Mouse (Mus musculus) limb, embryonic 10.5 days (tissue): ENCODE data around the gene Tpd52l2. TPM values are rescaled to one million over a fixed set of nuclear protein-coding genes. Genes with fewer than 3 reads are reported as not detected.
A peak's percentile ranks its signal among the peaks of the same experiment; 100 is the strongest.

ENCODE experiments used
- DNase-seq: peaks from one replicate; pipeline ENCODE4 v3.0.0-alpha.2; 2017; ENCODE audit warnings: low spot score
- H3K27ac ChIP-seq: fragments of 300-500 bp; sonication (generic); 2 replicates; pipeline ENCODE4 v1.5.1; 2016; ENCODE audit warnings: mild to moderate bottlenecking
- H3K27me3 ChIP-seq: fragments of 300-500 bp; sonication (generic); 2 replicates; pipeline ENCODE4 v1.6.1; 2016; ENCODE audit warnings: low read depth, mild to moderate bottlenecking; ENCODE audit not compliant: poor library complexity, severe bottlenecking
- H3K36me3 ChIP-seq: fragments of 300-500 bp; sonication (generic); 2 replicates; pipeline ENCODE4 v1.6.1; 2016; ENCODE audit warnings: mild to moderate bottlenecking, moderate library complexity
- H3K4me1 ChIP-seq: fragments of 300-500 bp; sonication (generic); 2 replicates; pipeline ENCODE4 v1.6.1; 2016
- H3K4me3 ChIP-seq: fragments of 300-500 bp; sonication (generic); 2 replicates; pipeline ENCODE4 v1.5.1; 2016; ENCODE audit warnings: mild to moderate bottlenecking, moderate library complexity
- H3K9me3 ChIP-seq: fragments of 300-500 bp; sonication (generic); replicated peaks from 2 replicates; pipeline ENCODE4 v1.6.1; 2016; ENCODE audit warnings: mild to moderate bottlenecking
- WGBS: fragments of 180-500 bp; shearing (Covaris S2); methylation state at CpG from one replicate; pipeline ENCODE4 v1.1.7; 2016; 5-methylcytosine and 5-hydroxymethylcytosine counted together
- polyA plus RNA-seq: library from polyadenylated mRNA; unstranded; fragments of >200 nt; fragmentation: Nextera tagmentation; extraction: Ambion mirVana; gene quantifications from 2 replicates; pipeline ENCODE4 v1.2.1, GENCODE M21; 2016

The Tpd52l2 gene
- polyA plus RNA-seq, 1 experiment from 2014 or later: 176 TPM

DNA sequence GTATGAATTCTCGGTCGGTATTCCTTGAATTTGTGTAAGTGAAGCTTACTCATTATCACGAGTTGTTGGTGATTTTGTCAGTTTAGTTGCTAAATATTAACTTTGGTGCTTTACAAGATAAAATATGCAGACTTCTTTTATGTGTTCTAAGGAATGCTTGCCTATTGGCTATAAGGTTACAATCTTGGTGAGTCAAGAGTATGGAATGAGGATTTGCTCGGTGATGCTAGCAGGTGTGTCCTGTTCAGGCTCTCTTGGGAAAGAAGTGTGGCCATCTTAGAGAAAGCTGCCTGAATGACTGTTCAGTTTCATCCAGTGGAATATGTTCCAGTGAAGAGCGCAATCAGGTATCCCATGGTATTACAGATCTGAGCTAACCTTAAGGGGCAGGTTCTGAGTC lies 28.6 kb downstream of the Tpd52l2 start:
- 92% methylated on average over 5 of the region's 5 CpGs for WGBS
- H3K4me1 ChIP-seq: peaks cover 9% of the 10 kb centered on the region
- H3K36me3 ChIP-seq: peaks cover 60% of the 10 kb centered on the region

DNA sequence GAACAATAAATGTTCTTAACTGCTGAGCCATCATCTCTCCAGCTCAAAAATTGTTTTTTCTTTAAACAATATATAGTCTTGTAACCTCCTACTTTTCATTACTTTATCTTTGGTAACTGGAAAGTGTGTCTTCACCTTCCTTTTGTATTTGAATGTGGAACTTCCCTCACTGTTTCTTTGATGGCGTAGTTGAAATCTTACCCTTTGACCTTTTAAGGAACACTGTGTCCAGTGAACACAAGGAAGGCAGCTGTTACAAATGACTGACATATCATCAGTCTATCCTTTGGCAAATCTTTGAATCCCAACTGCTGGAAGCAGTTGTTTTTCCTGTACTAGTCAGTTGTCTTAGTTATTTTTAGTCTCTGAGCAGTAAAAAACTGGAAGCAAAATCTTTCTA lies 32.1 kb downstream of the Tpd52l2 start:
- Histone ChIP-seq H3K4me1 (no peaks in the 10 kb centered on the region), H3K27me3 (no peaks in the 10 kb centered on the region), H3K27ac (no peak overlapping the region), H3K4me3 (no peak overlapping the region), H3K36me3 (peaks cover 72% of the 10 kb centered on the region), H3K9me3 (no peaks in the 10 kb centered on the region)
- 87% methylated on average over 1 of the region's 1 CpGs for WGBS
- no peak for DNase-seq

More for the DNA sequence above, 28.6 kb downstream of the Tpd52l2 start:
- Histone ChIP-seq H3K4me3 (no peak overlapping the region), H3K9me3 (no peaks in the 10 kb centered on the region), H3K27ac (no peak overlapping the region), H3K27me3 (no peaks in the 10 kb centered on the region)
- DNase-seq: no peak

DNA sequence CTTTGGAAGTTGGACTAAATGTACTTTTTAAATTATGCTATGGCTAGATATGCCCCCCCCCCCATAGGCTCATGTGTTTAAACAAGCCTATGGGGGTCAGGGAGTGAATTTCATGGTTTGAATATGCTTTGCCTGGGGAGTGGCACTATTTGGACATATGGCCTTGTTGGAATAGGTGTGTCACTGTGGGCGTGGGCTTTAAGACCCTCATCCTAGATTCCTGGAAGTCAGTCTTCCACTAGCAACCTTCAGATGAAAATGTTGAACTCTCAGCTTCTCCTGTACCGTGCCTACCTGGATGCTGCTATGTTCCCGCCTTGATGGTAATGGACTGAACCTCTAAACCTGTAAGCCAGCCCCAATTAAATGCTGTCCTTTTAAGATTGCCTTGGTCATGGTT lies 35.6 kb downstream of the Tpd52l2 start:
- no peaks in the 10 kb centered on the region for H3K9me3 ChIP-seq
- DNase-seq: no peak
- H3K36me3 ChIP-seq: peaks cover 52% of the 10 kb centered on the region
- WGBS: 95% methylated on average over 3 of the region's 3 CpGs
- H3K27ac ChIP-seq: no peak overlapping the region
- H3K27me3 ChIP-seq: no peaks in the 10 kb centered on the region
- no peak overlapping the region for H3K4me3 ChIP-seq
- H3K4me1 ChIP-seq: 0 out of 2 replicates have a peak, but pooled peaks cover 2% of the 10 kb centered on the region

DNA sequence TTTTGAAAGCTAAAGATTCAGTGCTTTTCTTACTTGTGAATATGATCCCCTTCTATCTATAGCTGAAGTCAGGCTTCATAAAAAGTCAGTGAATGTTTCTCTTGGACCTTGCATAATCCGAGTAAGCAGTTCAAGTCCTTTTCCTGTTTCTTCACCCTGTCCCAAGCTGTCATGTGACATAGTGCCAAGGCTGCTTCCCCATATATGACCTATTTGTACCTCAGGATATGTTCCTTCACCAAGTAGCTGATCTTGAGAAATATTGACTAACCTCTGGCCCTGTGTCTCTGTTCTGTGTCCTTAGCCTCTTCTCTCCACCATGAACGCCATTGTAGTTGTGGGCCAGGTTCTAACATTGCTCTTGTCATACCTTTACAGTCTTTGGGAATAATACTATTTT lies 39.5 kb downstream of the Tpd52l2 start:
- Histone ChIP-seq H3K4me1 (0 out of 2 replicates have a peak, but pooled peaks cover 4% of the 10 kb centered on the region), H3K9me3 (no peaks in the 10 kb centered on the region), H3K36me3 (peaks cover 30% of the 10 kb centered on the region), H3K27ac (no peak overlapping the region), H3K4me3 (no peak overlapping the region), H3K27me3 (no peaks in the 10 kb centered on the region)
- 94% methylated on average over 2 of the region's 2 CpGs for WGBS
- no peak for DNase-seq

DNA sequence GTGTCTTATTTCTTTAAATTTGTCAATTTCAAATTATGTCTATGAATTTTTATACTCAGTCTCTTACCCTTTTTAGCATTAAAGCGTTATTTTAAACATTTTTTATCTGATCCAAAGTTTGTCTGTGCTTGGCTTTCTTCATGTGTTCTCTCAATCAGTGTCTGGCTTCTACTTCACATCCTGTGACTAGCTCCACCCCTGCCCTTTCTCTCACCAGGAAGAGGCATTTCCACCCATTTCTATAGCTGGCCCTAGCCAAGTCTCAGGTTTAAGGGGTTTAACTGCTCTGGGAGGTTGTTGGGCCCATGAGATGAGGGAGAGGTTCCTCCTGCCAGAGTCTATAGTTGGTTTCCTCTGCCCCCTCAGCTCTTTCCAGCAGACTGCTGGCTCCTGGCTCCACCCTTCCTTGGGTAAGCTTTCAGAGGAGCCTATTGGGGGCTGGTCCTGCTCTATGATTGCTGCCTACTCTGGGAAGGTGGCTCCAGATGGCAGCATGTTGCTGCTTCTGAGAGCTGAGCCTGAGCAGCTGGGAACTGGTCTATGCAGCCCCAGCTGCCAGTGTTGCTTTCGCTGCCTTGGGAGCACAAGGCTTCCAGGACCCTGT lies 40.6 kb downstream of the Tpd52l2 start:
- 91% methylated on average over 2 of the region's 2 CpGs for WGBS
- Histone ChIP-seq H3K4me3 (no peak overlapping the region), H3K9me3 (no peaks in the 10 kb centered on the region), H3K27me3 (no peaks in the 10 kb centered on the region), H3K4me1 (0 out of 2 replicates have a peak, but pooled peaks cover 4% of the 10 kb centered on the region), H3K27ac (0 out of 2 replicates have a peak overlapping the region, but pooled peaks have one; percentile 10), H3K36me3 (peaks cover 19% of the 10 kb centered on the region)
- DNase-seq: no peak

DNA sequence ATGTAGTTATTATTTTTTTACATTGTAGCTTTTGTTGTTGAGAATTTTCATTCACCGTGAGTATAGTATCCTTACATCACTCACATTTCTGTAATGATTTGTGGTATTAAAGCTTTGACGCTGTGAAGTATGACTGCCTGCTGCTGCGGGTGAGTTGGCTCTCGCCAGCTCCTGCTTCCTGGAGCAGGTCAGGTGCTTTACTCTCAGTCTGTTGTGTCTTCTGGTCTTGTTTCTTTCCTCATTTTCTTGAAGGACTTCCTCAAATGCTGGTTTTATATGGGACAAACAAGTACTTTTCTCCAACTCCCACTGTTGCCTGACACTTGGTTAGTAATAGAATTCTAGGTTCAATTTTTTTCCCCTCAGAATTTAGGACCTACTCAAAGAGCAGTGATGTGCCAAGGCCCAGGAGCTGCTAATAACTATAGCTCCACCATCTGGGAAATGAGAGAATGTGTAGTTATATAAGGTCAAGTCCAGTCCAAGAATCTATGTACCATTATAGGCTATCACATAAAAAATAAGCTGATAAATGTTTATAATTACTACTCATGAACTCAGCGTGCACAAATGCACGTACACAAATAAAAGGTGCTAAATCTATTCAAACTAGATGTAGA lies 44.9 kb downstream of the Tpd52l2 start:
- H3K4me1 ChIP-seq: 0 out of 2 replicates have a peak, but pooled peaks cover 4% of the 10 kb centered on the region
- no peak overlapping the region for H3K4me3 ChIP-seq
- peaks cover 33% of the 10 kb centered on the region for H3K36me3 ChIP-seq
- H3K9me3 ChIP-seq: no peaks in the 10 kb centered on the region
- no peak overlapping the region for H3K27ac ChIP-seq
- 93% methylated on average over 6 of the region's 6 CpGs for WGBS
- no peak for DNase-seq
- H3K27me3 ChIP-seq: no peaks in the 10 kb centered on the region

DNA sequence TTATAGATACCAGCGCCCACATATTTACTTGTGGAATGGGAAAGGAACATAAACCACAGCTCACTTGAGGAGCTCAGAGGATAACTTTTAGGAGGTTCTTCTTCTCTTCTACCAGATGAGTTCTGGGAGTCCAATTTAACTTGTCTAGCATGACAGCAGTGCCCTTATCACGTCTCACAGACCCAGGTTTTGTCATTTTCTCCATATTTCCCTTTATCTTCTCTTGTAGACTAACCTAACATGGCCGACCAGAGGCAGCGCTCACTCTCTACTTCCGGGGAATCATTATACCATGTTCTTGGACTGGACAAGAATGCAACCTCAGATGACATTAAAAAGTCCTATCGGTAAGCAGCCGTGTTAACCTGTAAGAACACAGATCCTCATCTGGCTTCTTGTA lies 49.2 kb downstream of the Tpd52l2 start:
- WGBS: 95% methylated on average over 7 of the region's 7 CpGs
- DNase-seq: no peak
- Histone ChIP-seq H3K36me3 (peaks cover 60% of the 10 kb centered on the region), H3K9me3 (no peaks in the 10 kb centered on the region), H3K4me1 (no peaks in the 10 kb centered on the region), H3K27me3 (no peaks in the 10 kb centered on the region), H3K4me3 (no peak overlapping the region), H3K27ac (no peak overlapping the region)

DNA sequence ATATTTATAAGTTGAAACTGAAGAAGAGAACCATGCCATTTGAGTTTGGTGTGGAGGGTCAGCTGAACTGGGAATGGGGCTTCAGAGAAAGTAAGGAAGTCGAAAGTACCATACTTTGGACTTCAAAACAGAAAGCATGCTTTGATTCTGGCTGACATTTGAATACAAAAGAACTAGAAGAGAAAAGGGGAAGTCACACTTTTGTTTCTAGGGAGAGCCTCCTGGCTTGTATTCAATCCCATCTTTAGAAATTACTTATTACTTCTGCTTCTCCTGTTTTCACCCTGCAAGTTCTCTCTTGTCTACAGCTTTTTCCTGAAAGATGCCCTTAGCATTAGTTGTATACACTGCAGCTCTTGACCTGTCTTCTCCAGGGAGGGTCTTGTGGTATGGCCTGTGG lies 51.3 kb downstream of the Tpd52l2 start:
- Histone ChIP-seq H3K27me3 (no peaks in the 10 kb centered on the region), H3K27ac (no peak overlapping the region), H3K4me3 (no peak overlapping the region), H3K4me1 (no peaks in the 10 kb centered on the region), H3K9me3 (no peaks in the 10 kb centered on the region), H3K36me3 (peaks cover 81% of the 10 kb centered on the region)
- WGBS: 81% methylated on average over 1 of the region's 1 CpGs
- DNase-seq: no peak

DNA sequence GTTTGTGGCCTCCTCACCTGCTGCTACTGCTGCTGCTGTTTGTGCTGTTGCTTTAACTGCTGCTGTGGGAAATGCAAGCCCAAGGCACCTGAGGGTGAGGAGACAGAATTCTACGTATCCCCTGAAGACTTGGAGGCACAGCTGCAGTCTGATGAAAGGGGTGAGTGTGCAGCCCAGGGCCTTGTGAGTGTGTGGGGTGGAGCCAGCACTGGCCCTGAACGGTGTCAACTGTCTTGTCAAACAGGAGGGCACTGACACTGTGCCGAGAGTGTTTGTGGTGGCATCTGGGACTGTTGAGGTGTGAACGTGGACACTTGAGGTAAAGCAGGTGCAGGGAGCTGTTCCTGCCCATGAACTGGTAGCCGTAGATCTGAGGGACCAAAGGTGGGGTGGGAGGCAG lies 51.7 kb downstream of the Tpd52l2 start:
- H3K36me3 ChIP-seq: peaks cover 85% of the 10 kb centered on the region
- WGBS: 92% methylated on average over 5 of the region's 5 CpGs

DNA sequence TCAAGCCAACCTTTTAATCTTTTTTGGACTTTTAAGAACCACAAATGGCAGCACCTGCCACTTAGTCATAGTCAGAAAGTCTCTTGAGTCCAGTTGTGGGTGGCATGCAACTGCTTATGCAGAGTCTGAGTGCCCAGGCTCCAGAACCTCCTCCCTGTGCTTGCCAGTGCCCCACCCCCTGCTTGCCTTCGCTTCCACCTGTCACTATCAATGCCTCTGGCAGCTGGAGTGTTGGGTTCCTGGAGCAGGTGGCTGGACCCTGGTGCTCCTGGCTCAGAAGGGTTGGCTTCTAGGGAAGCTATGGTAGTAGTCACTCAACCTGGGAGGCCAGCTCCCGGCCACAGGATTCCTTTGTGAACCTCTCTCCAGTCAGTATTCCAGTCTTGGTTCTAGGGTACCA lies 53.3 kb downstream of the Tpd52l2 start:
- Histone ChIP-seq H3K36me3 (peaks cover 92% of the 10 kb centered on the region), H3K27ac (no peak overlapping the region), H3K4me3 (no peak overlapping the region), H3K9me3 (no peaks in the 10 kb centered on the region), H3K27me3 (no peaks in the 10 kb centered on the region), H3K4me1 (no peaks in the 10 kb centered on the region)
- no peak for DNase-seq
- WGBS: 95% methylated on average over 2 of the region's 2 CpGs

More for the DNA sequence above, 51.7 kb downstream of the Tpd52l2 start:
- H3K27ac ChIP-seq: no peak overlapping the region
- H3K4me1 ChIP-seq: no peaks in the 10 kb centered on the region
- no peak for DNase-seq
- H3K4me3 ChIP-seq: no peak overlapping the region
- H3K27me3 ChIP-seq: no peaks in the 10 kb centered on the region
- H3K9me3 ChIP-seq: no peaks in the 10 kb centered on the region

DNA sequence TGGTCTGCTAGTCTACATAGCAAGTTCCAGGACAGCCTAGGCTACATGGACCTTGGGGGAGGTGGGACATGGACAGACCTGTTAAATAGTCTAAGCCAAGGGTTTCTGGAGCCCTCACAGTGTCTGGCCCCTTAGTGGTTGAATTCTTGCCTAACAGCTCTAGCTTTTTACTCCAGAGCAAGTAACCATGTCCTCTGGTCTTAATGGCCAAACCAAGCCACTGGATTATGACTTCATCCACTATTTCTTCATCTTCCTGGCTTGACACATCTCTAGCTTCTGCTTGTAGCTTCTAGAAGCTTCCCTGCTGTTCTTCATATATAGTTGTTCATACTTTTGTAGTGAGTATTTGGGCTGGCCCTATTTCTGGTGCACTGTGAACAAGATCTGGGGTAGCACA lies 56.8 kb downstream of the Tpd52l2 start:
- no peak for DNase-seq
- Histone ChIP-seq H3K27ac (no peak overlapping the region), H3K9me3 (no peaks in the 10 kb centered on the region), H3K36me3 (peaks cover 61% of the 10 kb centered on the region), H3K27me3 (no peaks in the 10 kb centered on the region), H3K4me3 (no peak overlapping the region), H3K4me1 (no peaks in the 10 kb centered on the region)

DNA sequence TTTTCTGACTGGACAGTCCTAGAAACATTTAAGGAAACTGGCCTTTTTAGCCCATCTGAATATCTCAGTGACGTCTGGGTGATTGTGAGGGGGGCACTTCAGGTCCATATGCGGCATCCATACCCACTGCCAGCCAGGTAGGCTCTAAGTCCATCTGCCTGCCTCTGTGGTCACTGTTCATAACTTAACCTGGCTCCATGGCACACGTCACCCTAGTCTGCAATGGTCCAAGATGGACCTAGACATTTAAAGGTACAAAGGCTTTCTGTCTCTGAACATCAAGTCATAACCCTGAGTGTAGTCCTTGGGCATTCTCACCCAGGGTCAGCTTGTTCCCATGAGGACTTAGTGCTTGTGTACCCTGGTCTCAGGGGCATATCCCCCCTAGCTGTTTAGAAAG lies 70.4 kb downstream of the Tpd52l2 start:
- Histone ChIP-seq H3K36me3 (no peaks in the 10 kb centered on the region; the same call in 1 of the 2 replicates), H3K4me1 (peaks cover 3% of the 10 kb centered on the region; the same call in 1 of the 2 replicates), H3K27ac (no peak overlapping the region), H3K4me3 (no peak overlapping the region), H3K27me3 (no peaks in the 10 kb centered on the region), H3K9me3 (no peaks in the 10 kb centered on the region)
- DNase-seq: no peak
- WGBS: 85% methylated on average over 3 of the region's 3 CpGs
